Mouse (Mus musculus) G1E (cell line): ENCODE results near the gene Aco2. TPM values are rescaled to one million over a fixed set of nuclear protein-coding genes. Genes with fewer than 3 reads are reported as not detected.
A peak's percentile ranks its signal among the peaks of the same experiment; 100 is the strongest.

Source experiments
- ATAC-seq: 2 replicates; pipeline ENCODE4 v1.8.0; 2016; ENCODE audit warnings: mild to moderate bottlenecking; ENCODE audit not compliant: insufficient number of reproducible peaks, poor library complexity, low FRiP score, severe bottlenecking; ENCODE audit errors: extremely low read depth
- DNase-seq: peaks from one replicate; pipeline ENCODE4 v3.0.0; 2012; ENCODE audit warnings: low spot score
- H3K27me3 ChIP-seq: 2 replicates; pipeline ENCODE4 v1.6.1; 2012; ENCODE audit warnings: mild to moderate bottlenecking, low read length, inconsistent platforms; ENCODE audit not compliant: insufficient read depth
- H3K36me3 ChIP-seq: replicated peaks from 2 replicates; pipeline ENCODE3; 2012; ENCODE audit warnings: mild to moderate bottlenecking, inconsistent platforms
- H3K4me1 ChIP-seq: 2 replicates; pipeline ENCODE4 v1.6.1; 2012; ENCODE audit warnings: low read depth, low read length, inconsistent platforms, mixed read lengths; ENCODE audit not compliant: insufficient read depth
- H3K4me3 ChIP-seq: 2 replicates; pipeline ENCODE4 v1.5.1; 2012; ENCODE audit warnings: low read depth, mild to moderate bottlenecking, inconsistent platforms, low read length, moderate library complexity, mixed read lengths
- H3K9me3 ChIP-seq: replicated peaks from 2 replicates; pipeline ENCODE4 v1.6.1; 2012; ENCODE audit warnings: inconsistent platforms
- CTCF ChIP-seq: IDR thresholded peaks from 2 replicates; pipeline ENCODE4 v1.5.1; 2012; ENCODE audit warnings: low read depth, low read length, inconsistent platforms, mixed read lengths
- GATA1 ChIP-seq: IDR thresholded peaks from 2 replicates; pipeline ENCODE4 v1.6.1; 2012; ENCODE audit warnings: borderline replicate concordance, low read length, inconsistent platforms, mixed read lengths
- GATA2 ChIP-seq: IDR thresholded peaks from 2 replicates; pipeline ENCODE4 v1.6.1; 2012; ENCODE audit warnings: low read depth, low read length, inconsistent platforms, borderline replicate concordance
- POLR2AphosphoS5 ChIP-seq: IDR thresholded peaks from 2 replicates; pipeline ENCODE4 v1.6.1; 2012; ENCODE audit warnings: low read depth, low read length, inconsistent platforms; ENCODE audit not compliant: insufficient replicate concordance
- TAL1 ChIP-seq: conservative IDR thresholded peaks from 2 replicates; pipeline ENCODE4 v1.6.1; 2012; ENCODE audit warnings: low read depth, low read length, inconsistent platforms, mixed read lengths
- polyA plus RNA-seq: library from polyadenylated mRNA; stranded (reverse); fragments of >175 nt; gene quantifications from 2 replicates; pipeline ENCODE4 v1.2.3, GENCODE M21; 2012
- total RNA-seq, 2 experiments: library from RNA; stranded (forward) in 1 of 2; stranded (reverse) in 1 of 2; fragments of 200-1000 nt in 1 of 2; fragments of >200 nt in 1 of 2; fragmentation: Nextera tagmentation in 1 of 2; gene quantifications; 2 replicates each; pipeline ENCODE4 v1.2.3; 2014 to 2017

Aco2 gene
- total and polyA plus RNA-seq, 3 experiments = 124 to 177 (median 142) TPM

- Histone ChIP-seq H3K4me1 (peaks cover 51% of the 10 kb centered on the region), H3K9me3 (no peaks in the 10 kb centered on the region), H3K4me3 (no peak overlapping the region), H3K27me3 (no peaks in the 10 kb centered on the region), H3K36me3 (peaks cover 86% of the 10 kb centered on the region)
- DNase-seq = no peak
- TF ChIP-seq TAL1 (no peak), CTCF (no peak), GATA2 (no peak), POLR2AphosphoS5 (no peak), GATA1 (no peak)
- no peak for ATAC-seq
Observed at GRCm38 (mm10) chr15:81850718-81851117, 21.4 kb upstream of the Aco2 start.

- H3K27me3 ChIP-seq = no peaks in the 10 kb centered on the region
- DNase-seq (no peak), ATAC-seq (no peak)
- H3K9me3 ChIP-seq = no peaks in the 10 kb centered on the region
- H3K4me1 ChIP-seq = peaks cover 53% of the 10 kb centered on the region
- H3K36me3 ChIP-seq = peaks cover 80% of the 10 kb centered on the region
- no peak overlapping the region for H3K4me3 ChIP-seq
- TF ChIP-seq TAL1 (no peak), POLR2AphosphoS5 (no peak), GATA2 (no peak), GATA1 (no peak), CTCF (no peak)
Observed at GRCm38 (mm10) chr15:81851375-81851774, 20.7 kb upstream of the Aco2 start.

DNA sequence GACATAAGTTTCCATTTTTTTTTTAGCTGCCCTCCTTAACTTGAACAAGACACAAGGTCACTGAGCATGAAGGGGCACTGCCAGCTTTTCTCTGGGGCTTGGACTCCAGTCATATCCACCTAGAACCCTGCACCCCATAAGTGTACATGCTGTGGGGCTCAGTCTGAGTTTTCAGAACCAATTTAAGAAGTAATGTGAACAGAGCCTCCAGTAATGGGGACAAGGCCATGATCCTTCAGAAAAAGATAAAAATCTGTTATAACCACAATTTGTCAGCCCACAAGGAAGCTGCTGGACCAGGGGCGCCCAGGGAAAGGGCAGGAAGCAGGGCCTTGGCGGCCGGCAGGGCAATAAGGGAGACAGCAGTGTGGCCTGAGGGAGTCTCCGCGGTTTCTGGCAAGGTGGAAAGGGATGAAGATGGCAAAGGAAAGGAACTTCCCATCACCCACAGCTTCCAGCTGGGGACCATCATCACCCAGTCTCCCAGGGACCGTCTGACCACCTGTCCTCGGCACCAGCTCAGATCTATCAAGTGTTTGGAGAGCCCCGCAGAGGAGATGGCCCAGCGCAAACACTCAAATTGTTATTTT is 19.6 kb upstream of the Aco2 start:
- Histone ChIP-seq H3K27me3 (no peaks in the 10 kb centered on the region), H3K36me3 (peaks cover 69% of the 10 kb centered on the region), H3K9me3 (no peaks in the 10 kb centered on the region), H3K4me1 (peaks cover 58% of the 10 kb centered on the region), H3K4me3 (no peak overlapping the region)
- DNase-seq (no peak), ATAC-seq (no peak)
- no peak for TF ChIP-seq GATA2
- no peak for TF ChIP-seq POLR2AphosphoS5
- TF ChIP-seq CTCF = no peak
- TF ChIP-seq TAL1 = no peak
- no peak for TF ChIP-seq GATA1

DNA sequence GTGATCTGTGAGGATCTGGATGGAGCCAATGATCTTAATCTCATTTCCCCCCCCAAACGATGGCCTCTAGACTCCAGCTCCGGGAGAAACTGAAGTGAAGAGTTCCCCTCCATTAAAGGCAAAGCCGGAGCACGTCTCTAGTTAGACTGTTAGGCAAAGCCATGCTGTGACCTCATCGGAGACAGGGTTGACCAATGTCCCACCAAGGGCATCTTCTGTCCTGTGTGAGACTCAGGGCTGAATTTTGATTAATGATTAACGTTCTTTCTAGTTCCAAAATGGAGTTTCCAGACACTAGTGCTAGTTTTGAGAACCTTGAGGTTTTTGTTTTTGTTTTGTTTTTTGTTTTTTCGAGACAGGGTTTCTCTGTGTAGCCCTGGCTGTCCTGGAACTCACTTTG is 19.0 kb upstream of the Aco2 start:
- no peak overlapping the region for H3K4me3 ChIP-seq
- TF ChIP-seq POLR2AphosphoS5 (no peak), CTCF (no peak), TAL1 (no peak), GATA2 (no peak), GATA1 (no peak)
- H3K36me3 ChIP-seq = peaks cover 64% of the 10 kb centered on the region
- ATAC-seq (no peak), DNase-seq (no peak)
- H3K9me3 ChIP-seq = no peaks in the 10 kb centered on the region
- peaks cover 64% of the 10 kb centered on the region for H3K4me1 ChIP-seq
- H3K27me3 ChIP-seq = no peaks in the 10 kb centered on the region

- DNase-seq = peak; percentile 89
- no peak for TF ChIP-seq CTCF
- TF ChIP-seq GATA2 = no peak
- TF ChIP-seq TAL1 = no peak
- TF ChIP-seq GATA1 = no peak
- TF ChIP-seq POLR2AphosphoS5 = no peak
- Histone ChIP-seq H3K36me3 (peaks cover 39% of the 10 kb centered on the region), H3K4me3 (peak overlapping the region; percentile 85), H3K4me1 (peaks cover 71% of the 10 kb centered on the region), H3K9me3 (no peaks in the 10 kb centered on the region), H3K27me3 (no peaks in the 10 kb centered on the region)
- ATAC-seq = peak; percentile 84
Observed at GRCm38 (mm10) chr15:81856030-81856790, 15.9 kb upstream of the Aco2 start.

DNA sequence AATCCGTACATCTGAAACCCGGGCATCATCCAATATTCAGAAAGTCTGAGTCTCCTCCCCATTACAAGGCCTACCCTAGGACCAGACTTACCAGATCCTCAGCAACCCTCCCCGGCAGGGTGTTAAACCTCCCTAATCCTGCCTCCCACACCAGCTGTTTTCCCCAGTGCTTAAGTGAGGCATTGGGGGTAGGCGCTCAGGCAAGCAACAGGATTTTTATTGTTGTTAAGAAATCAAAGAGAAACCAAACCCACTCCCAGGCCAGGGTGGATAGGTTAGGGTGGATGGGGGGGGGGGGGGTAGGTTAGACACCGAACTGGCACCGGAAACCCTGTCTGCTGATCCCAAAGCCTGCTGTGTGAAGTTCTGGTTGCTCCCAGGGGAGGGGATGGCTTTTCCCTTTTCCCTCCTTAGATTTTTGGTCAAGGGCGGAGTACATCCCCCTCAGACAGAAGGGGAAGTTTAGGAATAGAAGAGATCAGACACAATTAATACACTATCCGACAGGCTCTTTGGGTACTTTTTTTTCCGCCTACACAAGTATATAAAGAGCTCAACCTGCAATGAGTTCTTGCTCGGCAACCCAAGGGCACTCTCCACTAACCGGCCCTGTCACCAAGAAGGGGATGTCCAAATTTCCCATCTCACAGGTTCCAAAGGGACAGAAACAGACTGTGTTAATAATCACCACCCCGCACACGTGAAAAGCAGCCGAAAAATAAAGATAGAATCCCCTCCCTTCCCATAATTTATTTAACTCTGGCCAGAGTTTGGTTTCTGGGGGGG is 15.0 kb upstream of the Aco2 start:
- ATAC-seq (no peak), DNase-seq (no peak)
- H3K4me3 ChIP-seq = peak overlapping the region; percentile 85
- peaks cover 29% of the 10 kb centered on the region for H3K36me3 ChIP-seq
- no peaks in the 10 kb centered on the region for H3K27me3 ChIP-seq
- peaks cover 65% of the 10 kb centered on the region for H3K4me1 ChIP-seq
- TF ChIP-seq TAL1 = no peak
- no peak for TF ChIP-seq GATA2
- no peak for TF ChIP-seq GATA1
- no peak for TF ChIP-seq CTCF
- no peak for TF ChIP-seq POLR2AphosphoS5
- no peaks in the 10 kb centered on the region for H3K9me3 ChIP-seq
